Mouse (Mus musculus): ENCODE results near the gene Foxo6. TPM values are rescaled to one million over a fixed set of nuclear protein-coding genes. Genes with fewer than 3 reads are reported as not detected.

Foxo6 gene
- polyA plus RNA-seq, 1 experiment from 2014 or later, result 0.20 TPM

DNA sequence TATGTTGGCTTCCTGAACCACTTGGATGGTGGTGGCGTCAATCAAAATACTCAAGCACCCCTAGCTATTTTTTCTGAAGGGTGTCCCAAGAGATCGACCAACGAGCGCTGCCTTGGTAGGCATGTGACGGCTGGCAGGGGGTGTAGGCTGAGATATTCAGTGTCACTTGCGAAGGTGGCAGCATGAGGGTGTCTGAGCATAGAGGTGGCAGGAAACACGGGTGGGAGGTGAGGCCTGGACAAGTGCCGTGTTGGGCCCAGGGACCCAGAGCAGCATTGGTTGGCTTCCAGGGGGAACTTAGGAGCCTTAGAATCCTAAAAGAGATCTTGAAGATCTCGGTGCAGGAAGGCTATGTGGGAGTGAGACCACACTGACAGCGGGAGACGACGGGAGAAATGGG, 6.7 kb downstream of the Foxo6 start:
- Histone ChIP-seq H3K9ac (ENCODE audit: low read depth, low read length) (no peak overlapping the region), H3K27ac (ENCODE audit: low read depth, low read length) (no peak overlapping the region), H3K4me3 (ENCODE audit: low read depth, low read length) (no peak overlapping the region), H3K4me1 (replicated peaks; ENCODE audit: control insufficient read depth, insufficient read depth, low read length) (peaks cover 11% of the 10 kb centered on the region), H3K36me3 (ENCODE audit: control insufficient read depth, insufficient read depth, low read length) (no peaks in the 10 kb centered on the region), H3K27me3 (ENCODE audit: control insufficient read depth, insufficient read depth, low read length) (peaks cover 29% of the 10 kb centered on the region), H3K9me3 (ENCODE audit: control insufficient read depth, low read length) (no peaks in the 10 kb centered on the region), H3K4me2 (replicated peaks; ENCODE audit: low read depth, low read length) (no peak overlapping the region)
- WGBS, result 80% methylated on average over 12 of the region's 12 CpGs
- no peak for DNase-seq (ENCODE audit: low spot score)
- no peak for ATAC-seq (ENCODE audit: low FRiP score)

DNA sequence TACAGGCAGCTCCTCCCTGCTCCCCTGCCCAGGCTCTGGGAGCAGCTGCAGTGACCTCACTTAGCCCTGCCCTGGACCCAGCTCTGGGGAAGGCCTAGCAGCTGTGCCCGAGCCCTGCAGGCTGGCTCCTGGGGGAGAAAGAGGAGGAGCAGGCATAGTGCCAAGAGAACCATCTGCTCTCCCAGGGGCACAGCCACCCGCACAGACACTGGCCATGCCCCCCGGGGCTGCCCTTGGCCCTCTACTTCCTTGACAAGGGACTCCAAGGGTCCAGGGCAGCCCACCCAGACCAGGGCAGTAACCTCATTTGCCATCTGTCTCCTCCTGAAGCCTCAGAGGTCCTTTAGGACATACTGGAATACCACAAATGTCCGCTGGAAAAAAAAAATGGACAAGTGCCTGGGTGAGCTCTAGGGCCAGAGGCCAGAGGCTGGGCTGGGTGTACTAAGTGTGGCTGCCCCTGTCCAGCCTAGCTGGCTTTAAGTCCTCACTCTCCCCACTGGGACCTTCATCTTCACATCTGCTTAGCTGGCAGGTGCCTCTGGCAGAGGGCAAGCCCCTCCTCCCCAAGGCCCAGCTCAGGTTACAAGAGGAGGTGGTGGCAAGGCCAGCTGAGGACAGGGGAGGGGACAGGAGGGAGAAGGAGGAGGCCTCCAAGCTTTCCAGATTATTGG, 9.8 kb downstream of the Foxo6 start:
- Histone ChIP-seq H3K4me2 (replicated peaks; ENCODE audit: low read depth, low read length) (no peak overlapping the region), H3K27ac (ENCODE audit: low read depth, low read length) (no peak overlapping the region), H3K36me3 (ENCODE audit: control insufficient read depth, insufficient read depth, low read length) (no peaks in the 10 kb centered on the region), H3K27me3 (ENCODE audit: control insufficient read depth, insufficient read depth, low read length) (peaks cover 9% of the 10 kb centered on the region), H3K4me3 (ENCODE audit: low read depth, low read length) (no peak overlapping the region), H3K9ac (ENCODE audit: low read depth, low read length) (no peak overlapping the region), H3K9me3 (ENCODE audit: control insufficient read depth, low read length) (no peaks in the 10 kb centered on the region), H3K4me1 (replicated peaks; ENCODE audit: control insufficient read depth, insufficient read depth, low read length) (peaks cover 4% of the 10 kb centered on the region; the same call in 1 of the 2 replicates)
- 37% methylated on average over 4 of the region's 4 CpGs for WGBS
- ATAC-seq (ENCODE audit: low FRiP score) (peak; percentile 39; the same call in 1 of the 2 replicates), DNase-seq (ENCODE audit: low spot score) (no peak)

DNA sequence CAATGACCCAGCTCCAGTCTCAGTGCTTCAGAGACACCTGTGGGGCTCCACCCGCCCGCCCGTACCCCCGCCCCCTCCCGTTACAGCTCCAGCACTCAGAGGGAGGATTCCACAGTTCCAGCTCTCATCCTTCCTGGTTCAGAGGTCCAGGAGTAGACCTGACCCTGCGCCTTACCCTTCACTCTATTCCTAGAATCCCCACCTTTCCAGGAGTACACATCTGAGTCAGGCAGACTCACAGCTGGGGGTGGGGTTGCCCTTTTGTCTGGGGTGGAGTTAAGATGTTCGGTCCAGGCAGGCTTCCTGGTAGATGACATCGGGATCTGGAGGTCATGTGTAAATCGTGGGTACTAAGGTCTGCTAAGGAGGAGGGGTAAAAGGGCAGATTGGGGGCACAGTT, 11.7 kb downstream of the Foxo6 start:
- H3K4me2 ChIP-seq (replicated peaks; ENCODE audit: low read depth, low read length), result no peak overlapping the region
- WGBS, result 78% methylated on average over 9 of the region's 9 CpGs
- H3K27me3 ChIP-seq (ENCODE audit: control insufficient read depth, insufficient read depth, low read length), result peaks cover 13% of the 10 kb centered on the region
- no peak overlapping the region for H3K27ac ChIP-seq (ENCODE audit: low read depth, low read length)
- DNase-seq (ENCODE audit: low spot score), result no peak
- H3K36me3 ChIP-seq (ENCODE audit: control insufficient read depth, insufficient read depth, low read length), result no peaks in the 10 kb centered on the region
- no peak overlapping the region for H3K9ac ChIP-seq (ENCODE audit: low read depth, low read length)
- H3K4me1 ChIP-seq (replicated peaks; ENCODE audit: control insufficient read depth, insufficient read depth, low read length), result 0 out of 2 replicates have a peak, but pooled peaks cover 4% of the 10 kb centered on the region
- H3K4me3 ChIP-seq (ENCODE audit: low read depth, low read length), result no peak overlapping the region
- H3K9me3 ChIP-seq (ENCODE audit: control insufficient read depth, low read length), result no peaks in the 10 kb centered on the region
- ATAC-seq (ENCODE audit: low FRiP score), result no peak

DNA sequence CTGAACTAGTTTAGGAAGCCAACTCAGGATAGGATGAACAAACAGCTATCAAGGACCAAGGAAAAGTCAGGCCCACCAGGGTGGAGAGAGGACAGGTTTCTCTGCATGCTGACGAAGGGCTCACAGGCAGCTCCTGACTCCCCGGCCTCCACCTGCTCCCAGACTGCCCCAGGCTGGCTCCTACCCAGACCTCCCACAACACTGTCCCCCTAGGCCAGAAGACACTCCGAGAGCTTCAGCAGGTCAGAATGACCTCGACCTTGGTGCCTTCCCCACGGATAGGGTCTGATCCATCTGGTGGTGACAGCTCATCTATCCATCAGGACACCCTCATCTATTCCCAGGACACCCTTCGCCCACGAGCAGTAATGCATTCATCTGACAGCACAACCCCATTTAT, 13.6 kb downstream of the Foxo6 start:
- Histone ChIP-seq H3K4me1 (replicated peaks; ENCODE audit: control insufficient read depth, insufficient read depth, low read length) (peaks cover 7% of the 10 kb centered on the region; the same call in 1 of the 2 replicates), H3K9me3 (ENCODE audit: control insufficient read depth, low read length) (no peaks in the 10 kb centered on the region), H3K9ac (ENCODE audit: low read depth, low read length) (no peak overlapping the region), H3K36me3 (ENCODE audit: control insufficient read depth, insufficient read depth, low read length) (no peaks in the 10 kb centered on the region), H3K27ac (ENCODE audit: low read depth, low read length) (no peak overlapping the region), H3K4me3 (ENCODE audit: low read depth, low read length) (no peak overlapping the region), H3K27me3 (ENCODE audit: control insufficient read depth, insufficient read depth, low read length) (peaks cover 29% of the 10 kb centered on the region), H3K4me2 (replicated peaks; ENCODE audit: low read depth, low read length) (no peak overlapping the region)
- WGBS, result 54% methylated on average over 7 of the region's 7 CpGs
- ATAC-seq (ENCODE audit: low FRiP score) (no peak), DNase-seq (ENCODE audit: low spot score) (no peak)

DNA sequence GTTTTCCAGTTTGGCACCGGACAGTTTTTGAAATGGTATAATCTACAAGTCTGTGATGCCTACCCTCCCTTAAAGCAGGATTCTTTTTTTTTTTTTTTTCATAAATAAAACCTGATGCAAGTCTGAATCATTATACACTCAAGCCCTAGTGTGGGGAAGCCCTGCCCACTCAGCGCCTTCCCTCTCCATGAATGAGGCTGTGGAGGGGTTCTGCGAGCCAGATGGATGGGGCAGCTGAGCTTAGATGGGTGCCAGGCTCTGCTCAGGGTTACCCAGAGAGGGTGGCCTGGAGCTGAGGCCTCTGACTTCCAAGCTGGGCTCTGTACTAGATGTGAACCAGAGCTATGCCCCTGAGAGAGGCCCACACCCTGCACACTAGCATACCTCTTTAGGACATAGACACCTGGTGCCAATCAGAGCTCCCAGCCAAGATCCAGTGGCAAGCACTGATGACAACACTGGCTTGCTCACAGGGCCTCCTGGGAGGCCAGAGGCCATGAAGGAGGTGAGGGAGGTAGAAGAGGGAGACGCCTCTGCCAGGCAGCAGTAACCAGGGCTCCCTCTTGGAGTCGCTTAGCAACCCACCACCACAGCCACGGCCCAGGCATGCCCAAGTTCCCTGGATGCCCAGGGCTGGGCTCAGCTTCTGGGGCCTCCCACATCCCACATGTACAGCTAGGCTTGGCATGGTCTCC, 15.1 kb downstream of the Foxo6 start:
- H3K4me2 ChIP-seq (replicated peaks; ENCODE audit: low read depth, low read length), result no peak overlapping the region
- H3K9ac ChIP-seq (ENCODE audit: low read depth, low read length), result no peak overlapping the region
- no peak overlapping the region for H3K4me3 ChIP-seq (ENCODE audit: low read depth, low read length)
- H3K36me3 ChIP-seq (ENCODE audit: control insufficient read depth, insufficient read depth, low read length), result no peaks in the 10 kb centered on the region
- no peak for DNase-seq (ENCODE audit: low spot score)
- WGBS, result 76% methylated on average over 6 of the region's 6 CpGs
- H3K9me3 ChIP-seq (ENCODE audit: control insufficient read depth, low read length), result no peaks in the 10 kb centered on the region
- no peak overlapping the region for H3K27ac ChIP-seq (ENCODE audit: low read depth, low read length)
- peaks cover 7% of the 10 kb centered on the region; the same call in 1 of the 2 replicates for H3K4me1 ChIP-seq (replicated peaks; ENCODE audit: control insufficient read depth, insufficient read depth, low read length)
- no peak for ATAC-seq (ENCODE audit: low FRiP score)
- peaks cover 45% of the 10 kb centered on the region for H3K27me3 ChIP-seq (ENCODE audit: control insufficient read depth, insufficient read depth, low read length)

DNA sequence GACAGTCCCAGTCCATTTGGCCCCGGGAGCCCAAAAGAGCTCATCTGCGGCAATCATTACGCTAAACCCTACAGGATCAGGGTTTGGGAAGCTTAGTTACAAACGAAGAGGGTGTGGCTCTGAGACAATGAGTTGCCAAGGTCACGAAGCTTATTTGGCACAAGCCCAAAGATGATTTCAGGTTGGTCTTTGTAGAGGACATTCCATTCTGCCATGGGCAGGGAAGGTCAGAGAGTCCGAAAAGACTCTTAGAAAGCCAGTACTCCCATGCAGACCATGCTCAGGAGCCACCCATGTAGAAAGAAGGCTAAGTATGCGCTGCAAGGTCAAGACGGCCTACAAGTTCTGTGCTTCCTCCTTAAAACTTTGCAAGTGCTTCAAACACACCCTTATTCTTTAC, 15.9 kb downstream of the Foxo6 start:
- H3K9ac ChIP-seq (ENCODE audit: low read depth, low read length), result no peak overlapping the region
- ATAC-seq (ENCODE audit: low FRiP score), result no peak
- no peak overlapping the region for H3K4me2 ChIP-seq (replicated peaks; ENCODE audit: low read depth, low read length)
- peaks cover 6% of the 10 kb centered on the region; the same call in 1 of the 2 replicates for H3K4me1 ChIP-seq (replicated peaks; ENCODE audit: control insufficient read depth, insufficient read depth, low read length)
- DNase-seq (ENCODE audit: low spot score), result no peak
- H3K36me3 ChIP-seq (ENCODE audit: control insufficient read depth, insufficient read depth, low read length), result no peaks in the 10 kb centered on the region
- peaks cover 52% of the 10 kb centered on the region for H3K27me3 ChIP-seq (ENCODE audit: control insufficient read depth, insufficient read depth, low read length)
- no peak overlapping the region for H3K4me3 ChIP-seq (ENCODE audit: low read depth, low read length)
- no peak overlapping the region for H3K27ac ChIP-seq (ENCODE audit: low read depth, low read length)
- H3K9me3 ChIP-seq (ENCODE audit: control insufficient read depth, low read length), result no peaks in the 10 kb centered on the region
- 67% methylated on average over 8 of the region's 8 CpGs for WGBS

DNA sequence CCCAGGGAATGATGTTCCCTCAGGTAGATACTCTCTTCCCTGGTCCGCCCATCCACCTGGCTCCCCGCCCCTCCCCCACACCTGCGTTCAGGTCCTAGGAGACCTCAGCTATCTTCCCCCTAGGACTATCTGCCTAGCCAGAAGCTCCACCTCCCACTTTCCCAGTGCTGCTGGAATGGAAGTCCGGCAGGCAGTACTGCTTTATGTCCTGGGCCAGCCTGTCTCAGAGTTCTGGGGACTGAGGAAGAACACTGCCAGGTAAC, 16.3 kb downstream of the Foxo6 start:
- no peaks in the 10 kb centered on the region for H3K36me3 ChIP-seq (ENCODE audit: control insufficient read depth, insufficient read depth, low read length)
- H3K4me3 ChIP-seq (ENCODE audit: low read depth, low read length), result no peak overlapping the region
- H3K27me3 ChIP-seq (ENCODE audit: control insufficient read depth, insufficient read depth, low read length), result peaks cover 55% of the 10 kb centered on the region
- no peak for DNase-seq (ENCODE audit: low spot score)
- WGBS, result 32% methylated on average over 4 of the region's 4 CpGs
- peaks cover 6% of the 10 kb centered on the region; the same call in 1 of the 2 replicates for H3K4me1 ChIP-seq (replicated peaks; ENCODE audit: control insufficient read depth, insufficient read depth, low read length)
- H3K27ac ChIP-seq (ENCODE audit: low read depth, low read length), result no peak overlapping the region
- H3K4me2 ChIP-seq (replicated peaks; ENCODE audit: low read depth, low read length), result no peak overlapping the region
- H3K9ac ChIP-seq (ENCODE audit: low read depth, low read length), result no peak overlapping the region
- H3K9me3 ChIP-seq (ENCODE audit: control insufficient read depth, low read length), result no peaks in the 10 kb centered on the region
- ATAC-seq (ENCODE audit: low FRiP score), result no peak

DNA sequence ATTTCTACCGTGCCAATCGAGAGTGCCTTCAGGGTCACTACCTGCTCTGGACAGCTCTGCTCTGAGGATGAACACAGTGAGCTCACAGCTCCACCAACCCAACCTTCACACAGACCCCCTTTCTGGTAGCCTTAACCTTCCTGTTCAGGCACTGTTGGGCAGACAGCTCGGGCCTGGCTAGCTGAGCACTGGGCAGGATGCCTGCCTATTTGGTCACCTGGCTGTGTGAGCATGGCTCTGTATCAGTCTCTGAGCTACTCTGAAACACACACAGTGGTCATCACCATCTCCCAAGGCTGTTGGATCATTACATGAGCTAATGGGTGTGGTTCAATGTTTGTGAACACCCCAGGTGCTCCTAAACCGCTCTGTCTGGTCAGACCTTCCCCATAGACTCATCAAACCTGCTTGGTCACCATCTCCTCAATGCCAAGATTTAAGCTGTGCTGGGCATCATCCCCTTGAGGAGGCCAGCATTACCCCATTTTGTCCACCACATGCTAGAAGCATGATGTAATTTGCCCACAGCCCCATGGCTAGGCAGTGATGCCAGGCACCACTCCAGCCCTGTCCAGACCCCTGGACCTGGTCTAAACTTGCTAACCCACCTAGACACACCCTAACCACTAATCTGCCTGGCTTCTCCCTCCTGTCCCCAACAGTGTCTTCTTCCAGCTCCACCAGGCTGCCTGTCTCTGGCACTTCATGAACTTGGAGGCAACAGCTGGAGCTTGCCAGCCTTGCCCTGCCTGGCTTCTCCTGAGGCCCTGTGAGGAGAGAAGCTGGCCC, 16.8 kb downstream of the Foxo6 start:
- peaks cover 6% of the 10 kb centered on the region; the same call in 1 of the 2 replicates for H3K4me1 ChIP-seq (replicated peaks; ENCODE audit: control insufficient read depth, insufficient read depth, low read length)
- DNase-seq (ENCODE audit: low spot score) (no peak), ATAC-seq (ENCODE audit: low FRiP score) (no peak)
- H3K27ac ChIP-seq (ENCODE audit: low read depth, low read length), result no peak overlapping the region
- no peaks in the 10 kb centered on the region for H3K9me3 ChIP-seq (ENCODE audit: control insufficient read depth, low read length)
- no peak overlapping the region for H3K4me3 ChIP-seq (ENCODE audit: low read depth, low read length)
- no peaks in the 10 kb centered on the region for H3K36me3 ChIP-seq (ENCODE audit: control insufficient read depth, insufficient read depth, low read length)
- H3K27me3 ChIP-seq (ENCODE audit: control insufficient read depth, insufficient read depth, low read length), result peaks cover 60% of the 10 kb centered on the region
- H3K9ac ChIP-seq (ENCODE audit: low read depth, low read length), result no peak overlapping the region
- H3K4me2 ChIP-seq (replicated peaks; ENCODE audit: low read depth, low read length), result no peak overlapping the region
- whole genome bisulfite sequencing, result 61% methylated on average over 4 of the region's 4 CpGs

Data from hindbrain, embryonic 11.5 days (tissue).